Mouse (Mus musculus): ENCODE results near the gene Fhit.

Fhit gene

DNA sequence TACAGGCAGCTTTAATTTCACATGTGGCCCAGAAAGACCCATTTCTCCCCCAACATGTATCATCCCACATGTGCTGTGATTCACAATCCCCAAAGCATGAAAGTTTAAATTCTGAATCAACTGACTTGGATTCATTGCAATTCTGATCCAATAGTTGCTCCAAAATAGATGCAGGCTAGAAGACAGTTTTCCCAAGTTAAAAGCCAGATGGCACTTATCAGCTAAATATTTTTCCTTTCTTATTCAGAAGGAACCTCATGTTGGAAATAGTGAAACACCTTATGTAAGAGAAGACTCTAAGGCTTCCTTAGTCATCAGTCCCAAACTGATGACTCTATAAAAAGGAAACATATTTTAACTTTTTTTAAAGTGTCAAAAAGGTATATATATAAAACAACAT, 815.9 kb downstream of the Fhit start:
- DNase-seq, result no peak

- DNase-seq, result no peak
Observed at GRCm38 (mm10) chr14:10344064-10344463, 817.8 kb downstream of the Fhit start.

- no peak for DNase-seq
Observed at GRCm38 (mm10) chr14:10316764-10317163, 845.1 kb downstream of the Fhit start.

DNA sequence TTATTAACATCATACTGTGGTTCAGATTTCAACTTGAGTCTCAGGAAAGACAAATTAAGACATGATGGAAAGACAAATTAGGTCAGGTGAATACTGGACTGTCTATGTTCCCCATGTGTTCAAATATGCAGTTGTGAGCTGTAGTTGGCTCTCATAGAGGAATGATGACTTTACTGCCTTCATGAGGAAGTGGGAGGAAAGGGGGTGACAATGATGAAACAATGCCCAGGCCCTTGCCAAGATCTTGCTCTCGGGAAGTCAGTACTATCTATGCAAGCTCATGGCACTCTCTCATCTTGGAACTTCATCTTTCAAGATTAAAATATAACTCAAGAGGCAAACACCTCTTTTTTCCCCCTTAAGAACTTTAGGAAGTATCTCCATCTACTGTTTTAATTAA, 849.6 kb downstream of the Fhit start:
- DNase-seq, result no peak

DNA sequence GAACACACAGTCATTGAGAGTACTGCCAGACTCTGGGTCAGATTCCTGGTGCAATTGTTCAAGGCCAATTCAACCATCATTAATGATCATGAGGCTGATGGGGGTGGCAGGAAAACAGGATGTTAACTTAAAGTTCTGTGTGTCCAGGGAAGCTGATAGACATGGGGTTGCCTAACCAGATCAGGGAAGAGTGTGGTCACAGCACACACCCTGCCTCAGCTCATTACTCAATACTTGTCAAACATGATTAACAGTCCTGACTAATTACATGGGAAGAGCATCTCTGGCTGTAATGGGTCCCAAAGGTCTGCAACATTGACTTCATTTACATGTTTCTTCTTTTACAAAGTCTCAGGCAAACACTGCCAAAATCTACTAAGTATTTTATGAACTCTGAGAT, 856.5 kb downstream of the Fhit start:
- no peak for DNase-seq

- DNase-seq, result no peak
Observed at GRCm38 (mm10) chr14:10301497-10301896, 860.3 kb downstream of the Fhit start.

DNA sequence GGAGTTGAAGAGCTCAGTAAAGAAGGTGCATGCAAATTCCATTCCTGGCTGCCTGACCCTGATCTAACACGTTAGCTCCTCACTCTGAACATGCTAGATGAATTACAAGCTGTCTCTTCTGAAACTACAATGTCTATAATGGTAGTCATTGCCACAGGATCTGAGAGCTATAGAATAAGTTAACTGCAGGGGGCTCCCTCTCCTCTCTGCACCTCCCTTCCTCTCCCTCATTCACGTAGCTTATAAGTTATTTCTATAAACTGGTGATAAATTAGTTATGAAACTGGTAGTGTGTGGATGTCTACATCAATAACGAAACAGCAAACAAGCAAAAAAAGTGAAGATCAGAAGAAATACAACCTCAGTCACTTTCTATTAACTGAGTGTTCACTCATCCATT, 860.9 kb downstream of the Fhit start:
- no peak for DNase-seq

DNA sequence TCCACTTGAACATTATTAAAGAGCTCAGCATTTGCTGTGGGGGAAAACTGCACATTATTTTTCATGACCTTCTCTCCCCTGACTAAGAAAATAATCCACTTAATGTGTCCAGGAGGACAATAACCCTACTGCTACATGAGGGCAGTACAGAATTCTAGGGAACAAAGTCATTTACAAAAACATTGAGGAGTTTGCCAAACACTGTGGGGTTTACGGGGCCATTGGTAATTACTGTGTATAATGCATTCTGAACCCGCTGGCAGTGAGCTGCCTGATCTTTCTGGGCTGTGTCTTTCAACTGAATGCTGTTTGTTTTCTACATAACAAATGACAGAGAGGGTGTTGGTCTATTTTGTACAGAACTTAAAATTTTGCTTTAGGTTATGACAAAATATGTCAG, 862.8 kb downstream of the Fhit start:
- no peak for DNase-seq

DNA sequence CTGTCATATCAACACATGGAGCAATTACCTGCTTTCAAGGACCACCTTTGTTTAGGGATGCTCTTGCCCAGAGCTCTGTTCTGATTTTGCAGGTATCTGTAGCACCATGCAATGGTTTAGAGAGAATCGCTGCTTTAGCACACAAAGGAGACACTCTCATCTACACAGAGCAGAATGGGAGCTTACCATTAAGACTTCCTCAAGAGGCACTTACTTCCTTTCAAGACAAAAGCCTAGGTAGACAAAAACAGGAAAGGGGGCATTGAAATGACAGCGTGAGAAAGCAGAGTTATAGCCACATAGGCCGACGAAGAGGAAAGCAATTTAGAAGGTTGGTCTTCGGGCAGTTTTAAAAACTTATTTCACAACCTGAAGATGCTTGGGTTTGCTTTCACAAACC, 872.8 kb downstream of the Fhit start:
- no peak for DNase-seq

DNA sequence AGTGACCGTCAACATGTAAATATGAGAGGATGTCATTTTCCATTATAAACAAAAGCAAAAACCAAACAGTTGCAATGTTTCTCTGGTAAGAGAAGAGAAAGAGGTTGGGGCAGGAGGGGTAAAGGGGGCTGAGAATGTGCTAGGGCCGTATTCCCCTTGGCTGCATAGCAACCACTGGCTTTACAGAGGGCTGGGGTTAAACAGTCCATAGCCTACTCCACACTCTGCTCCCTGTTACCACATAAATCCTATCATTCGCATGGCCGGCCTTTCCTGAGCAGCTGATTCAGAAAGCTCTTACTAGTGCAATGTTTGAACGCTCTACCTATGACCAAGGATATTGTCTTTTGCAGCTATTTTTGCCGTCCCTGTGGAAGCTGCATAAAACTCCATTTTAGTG, 875.8 kb downstream of the Fhit start:
- DNase-seq, result no peak

DNA sequence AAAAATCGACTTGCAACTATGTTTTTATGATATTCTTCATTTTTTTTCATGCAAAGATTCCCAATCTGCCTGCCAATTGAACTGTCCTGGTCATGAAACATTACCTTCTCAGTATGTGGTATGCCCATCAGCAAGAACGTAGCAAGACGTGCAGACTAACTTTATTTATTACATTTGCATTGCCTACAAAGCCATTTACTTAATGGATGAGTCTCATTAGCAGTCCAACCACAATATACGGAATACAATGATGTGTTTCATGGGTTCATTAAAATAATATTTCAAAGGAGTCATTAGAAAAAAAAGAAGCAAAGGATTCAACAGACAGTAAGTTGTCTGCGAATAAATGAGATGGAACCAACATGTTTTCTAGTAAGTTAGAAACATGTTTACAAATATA, 933.1 kb downstream of the Fhit start:
- DNase-seq, result no peak

DNA sequence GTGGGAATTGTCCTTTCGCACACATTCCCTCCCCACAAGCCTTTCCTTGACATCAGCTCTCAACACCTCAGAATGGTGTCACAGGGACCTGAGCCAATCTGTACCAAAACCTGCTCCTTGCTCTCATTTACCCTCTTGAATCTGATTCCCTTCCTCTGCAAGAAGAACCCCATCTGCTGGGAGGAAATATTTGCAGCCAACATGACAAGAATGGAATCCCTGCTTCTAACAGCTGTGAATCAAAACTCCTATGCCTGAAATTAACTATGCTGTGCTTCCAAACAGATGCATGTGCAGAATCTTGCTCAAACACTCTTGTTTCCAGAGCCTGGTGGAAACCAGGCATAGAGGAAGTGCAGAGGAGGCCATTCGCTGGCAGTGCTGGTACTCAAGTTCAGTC, 940.0 kb downstream of the Fhit start:
- DNase-seq, result peak in 1 of 2 experiments; percentile 3

- no peak for DNase-seq
Observed at GRCm38 (mm10) chr14:10213216-10213615, 948.6 kb downstream of the Fhit start.

- DNase-seq, result no peak
Observed at GRCm38 (mm10) chr14:10211184-10211583, 950.7 kb downstream of the Fhit start.

DNA sequence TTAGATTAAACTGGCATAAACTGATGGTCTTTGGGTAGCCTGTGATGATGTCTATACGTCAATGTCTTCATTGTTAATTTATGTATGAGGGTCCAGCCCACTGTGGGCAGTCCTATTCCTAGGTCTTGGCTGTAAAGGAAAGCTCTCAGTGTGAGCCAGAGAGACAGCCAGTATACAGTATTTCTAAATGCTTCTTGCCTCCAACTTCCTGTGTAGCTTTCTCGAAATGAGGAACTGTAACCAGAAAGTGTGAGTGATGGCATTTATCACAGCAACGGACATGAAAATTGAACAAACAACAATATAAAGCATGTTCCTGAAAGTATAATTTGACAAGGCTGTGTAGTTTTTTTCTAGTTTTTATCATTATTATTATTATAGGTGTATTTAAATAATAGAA, 952.8 kb downstream of the Fhit start:
- no peak for DNase-seq

DNA sequence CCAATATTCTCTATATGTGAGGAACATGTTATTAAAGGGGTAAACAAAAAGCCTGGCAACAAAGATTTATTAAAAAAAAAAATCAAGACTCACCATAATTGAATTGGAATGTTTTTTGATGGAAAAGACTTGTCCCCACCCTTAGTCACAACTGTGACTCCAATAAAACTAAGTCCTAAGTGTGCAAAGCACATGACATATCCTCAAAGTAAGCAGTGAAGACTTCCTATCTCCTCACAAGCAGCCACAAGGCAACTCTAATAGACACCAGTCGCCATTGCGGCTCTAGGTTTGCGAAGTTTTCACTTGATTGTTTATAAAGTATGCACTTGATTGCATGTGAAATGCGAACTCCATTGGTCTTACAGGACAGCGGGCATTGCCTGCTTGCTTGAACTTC, 956.1 kb downstream of the Fhit start:
- no peak for DNase-seq

DNA sequence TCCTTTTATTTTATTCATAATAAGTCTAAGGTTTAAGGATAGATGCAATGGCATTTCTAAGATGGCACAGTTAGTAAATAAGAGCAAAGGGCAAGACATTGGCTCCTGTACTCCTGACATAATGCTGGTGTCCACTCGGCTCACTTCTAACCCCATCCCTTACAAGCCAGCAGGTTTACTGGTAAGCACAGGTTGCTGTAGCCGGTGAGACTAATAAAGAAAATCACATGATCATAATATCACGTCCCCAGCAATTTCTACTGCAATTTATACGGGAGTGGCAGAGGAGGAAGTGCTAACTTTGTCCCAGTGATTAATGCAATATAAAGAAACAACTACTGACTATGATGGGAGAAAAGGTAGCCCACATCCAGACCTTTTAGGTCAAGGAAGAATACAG, 956.5 kb downstream of the Fhit start:
- DNase-seq, result no peak

GRCm38 (mm10) chr14:10194130-10194529, 967.7 kb downstream of the Fhit start:
- no peak for DNase-seq

DNA sequence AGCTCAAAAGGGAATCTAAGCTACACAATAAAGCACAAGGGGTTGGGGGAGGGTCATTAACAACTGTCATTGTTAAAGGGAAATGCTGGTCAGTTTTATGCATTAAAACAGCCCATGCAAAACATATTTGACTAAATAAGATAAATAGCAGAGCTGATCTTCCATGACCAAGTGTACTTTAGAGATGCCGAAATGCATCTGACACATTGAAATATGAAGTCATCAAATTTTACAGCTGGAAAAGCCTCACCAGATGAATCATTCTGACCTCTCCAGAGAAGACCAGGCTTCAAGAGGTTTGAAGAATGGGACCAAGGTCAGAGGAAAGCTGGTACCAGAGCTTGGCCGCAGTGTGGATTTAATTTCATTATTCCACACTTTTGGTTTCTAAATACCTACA, 990.1 kb downstream of the Fhit start:
- no peak for DNase-seq

- DNase-seq, result no peak
Observed at GRCm38 (mm10) chr14:10166641-10167429, 995.0 kb downstream of the Fhit start.

DNA sequence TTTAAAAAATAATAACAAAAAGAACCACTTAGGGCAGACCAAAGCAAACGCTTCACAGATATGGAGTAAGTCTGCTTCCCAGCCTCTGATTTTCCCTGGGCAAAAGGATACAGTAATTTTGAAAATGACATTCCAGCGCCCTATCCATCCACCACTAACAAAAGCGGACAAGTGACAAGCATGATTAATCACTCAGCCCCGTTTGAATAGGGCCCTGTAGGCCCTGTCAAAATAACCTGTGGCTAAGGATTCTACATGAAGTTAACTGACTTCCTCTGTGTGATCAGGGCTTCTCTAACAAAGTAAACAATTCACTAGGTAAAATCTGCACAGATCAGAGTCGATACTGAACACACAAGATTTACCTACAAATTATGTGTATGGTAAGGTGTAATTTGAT, 1012.0 kb downstream of the Fhit start:
- DNase-seq, result no peak

DNA sequence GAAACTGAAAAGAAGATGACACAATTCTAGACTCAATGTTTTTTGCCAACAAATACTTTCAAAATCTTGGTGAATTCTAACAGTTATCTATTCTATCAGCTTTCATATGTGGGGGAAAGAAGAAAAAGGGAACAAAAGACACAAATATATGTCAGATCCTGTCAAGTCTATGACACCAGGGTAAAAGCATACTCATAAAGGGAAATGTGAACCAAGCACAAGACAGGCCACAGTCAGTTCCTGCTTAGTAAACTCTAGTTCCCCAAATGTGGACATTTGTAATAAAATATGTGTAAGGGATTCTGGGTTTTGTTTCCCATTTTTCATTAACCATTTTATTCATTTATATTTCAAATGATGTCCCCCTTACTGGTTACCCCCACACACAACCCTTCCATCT, 1022.5 kb downstream of the Fhit start:
- DNase-seq, result no peak

DNA sequence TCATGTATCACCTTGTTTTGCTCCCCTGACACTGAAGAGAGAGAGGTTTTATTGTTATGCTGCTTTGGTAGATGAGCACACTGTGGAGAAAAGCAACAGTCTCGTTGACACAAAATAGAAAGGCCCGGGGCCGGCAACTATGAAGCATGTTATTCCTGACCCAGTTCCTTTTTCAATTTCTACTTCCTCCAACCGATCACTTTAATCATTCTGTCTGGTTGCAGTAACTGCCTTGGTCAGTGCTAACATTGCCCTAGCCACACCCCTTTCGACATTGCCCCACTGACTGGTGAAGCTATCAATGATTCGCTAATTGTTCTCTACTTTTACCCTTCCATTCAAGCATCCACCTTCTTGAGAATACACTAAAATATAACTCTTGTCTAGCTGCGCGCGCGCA, 1028.0 kb downstream of the Fhit start:
- DNase-seq, result no peak

DNA sequence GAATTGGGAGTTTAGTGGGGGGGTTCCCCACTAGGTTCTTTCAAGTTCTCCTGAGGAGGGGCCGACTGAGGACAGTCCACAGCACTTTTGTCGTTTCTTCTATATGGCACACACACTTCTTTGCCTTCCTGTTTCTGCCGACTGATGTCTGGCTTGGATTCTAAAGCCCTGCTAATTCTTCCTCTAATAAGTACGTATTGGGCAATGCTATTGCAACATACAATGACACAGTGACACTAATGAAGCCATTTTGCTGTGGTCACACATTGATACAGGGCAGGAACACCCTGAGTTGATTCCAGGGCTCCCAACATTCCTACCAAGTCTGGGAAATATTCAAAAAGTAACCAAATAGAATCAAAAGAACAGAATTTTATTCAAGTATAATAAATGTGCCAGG, 1032.2 kb downstream of the Fhit start:
- no peak for DNase-seq

GRCm38 (mm10) chr14:10129088-10129487, 1032.7 kb downstream of the Fhit start:
- DNase-seq, result no peak
